Mouse (Mus musculus): Measurements from ENCODE around the gene Cd79b.
"Not testable (repeated sequence)": the region's sequence is repeated elsewhere in the genome, so short reads cannot be mapped to it uniquely, and the experiment has no call there.

DNA sequence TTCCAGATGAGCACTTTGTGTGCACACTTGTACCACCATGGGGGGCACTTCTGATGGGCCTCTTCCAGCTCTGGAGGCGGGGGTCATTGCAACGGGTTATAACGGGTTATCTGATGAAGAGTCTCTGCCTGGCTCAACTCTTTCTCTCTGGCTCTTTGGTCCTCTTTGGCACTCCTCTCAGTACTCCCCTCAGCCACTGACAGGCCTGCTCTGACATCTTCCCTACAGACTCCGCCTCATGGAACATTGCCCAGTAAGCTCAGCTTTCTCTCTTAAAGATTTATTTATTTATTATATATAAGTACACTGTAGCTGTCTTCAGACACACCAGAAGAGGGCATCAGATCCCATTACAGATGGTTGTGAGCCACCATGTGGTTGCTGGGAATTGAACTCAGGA, 24.8 kb upstream of the Cd79b start:
- TF ChIP-seq CTCF (IDR thresholded peaks at IDR 0.05; ENCODE audit: low read depth, low read length); POLR2A (IDR thresholded peaks at IDR 0.05; ENCODE audit: borderline replicate concordance, low read depth, low read length): not testable (repeated sequence)
